Mouse (Mus musculus): ENCODE measurements around the gene Snx17. TPM values are rescaled to one million over a fixed set of nuclear protein-coding genes. Genes with fewer than 3 reads are reported as not detected.
"Not testable (repeated sequence)": the region's sequence is repeated elsewhere in the genome, so short reads cannot be mapped to it uniquely, and the experiment has no call there.

The Snx17 gene
- polyA plus RNA-seq, 1 experiment from 2014 or later, result 143 TPM

GRCm38 (mm10) chr5:31199321-31199892 lies 6.4 kb downstream of the Snx17 start:
- peaks cover 27% of the 10 kb centered on the region for H3K4me1 ChIP-seq
- ATAC-seq (replicated peaks), result no peak
- H3K4me2 ChIP-seq (replicated peaks), result no peak overlapping the region
- H3K36me3 ChIP-seq, result peaks cover 81% of the 10 kb centered on the region
- no peak overlapping the region for H3K27ac ChIP-seq (replicated peaks)
- no peak overlapping the region for H3K9ac ChIP-seq (replicated peaks)
- H3K9me3 ChIP-seq, result 0 out of 2 replicates have a peak, but pooled peaks cover 5% of the 10 kb centered on the region
- no peaks in the 10 kb centered on the region for H3K27me3 ChIP-seq
- WGBS, result 89% methylated on average over 19 of the region's 19 CpGs
- H3K4me3 ChIP-seq, result no peak overlapping the region

- H3K4me3 ChIP-seq, result peak overlapping the region; percentile 99; the same call in 1 of the 2 replicates
- H3K9me3 ChIP-seq, result 0 out of 2 replicates have a peak, but pooled peaks cover 5% of the 10 kb centered on the region
- peaks cover 81% of the 10 kb centered on the region for H3K36me3 ChIP-seq
- ATAC-seq (replicated peaks), result no peak
- H3K27ac ChIP-seq (replicated peaks), result no peak overlapping the region
- no peak overlapping the region for H3K4me2 ChIP-seq (replicated peaks)
- WGBS, result 85% methylated on average over 9 of the region's 9 CpGs
- no peak overlapping the region for H3K9ac ChIP-seq (replicated peaks)
- peaks cover 22% of the 10 kb centered on the region for H3K4me1 ChIP-seq
- H3K27me3 ChIP-seq, result no peaks in the 10 kb centered on the region
Observed at GRCm38 (mm10) chr5:31199893-31200292, 6.9 kb downstream of the Snx17 start.

- H3K4me3 ChIP-seq, result peak overlapping the region; percentile 99
- no peak for ATAC-seq (replicated peaks)
- peaks cover 81% of the 10 kb centered on the region for H3K36me3 ChIP-seq
- WGBS, result 91% methylated on average over 27 of the region's 27 CpGs
- H3K9ac ChIP-seq (replicated peaks), result no peak overlapping the region
- H3K27me3 ChIP-seq, result no peaks in the 10 kb centered on the region
- H3K9me3 ChIP-seq, result 0 out of 2 replicates have a peak, but pooled peaks cover 5% of the 10 kb centered on the region
- H3K4me1 ChIP-seq, result peaks cover 22% of the 10 kb centered on the region
- no peak overlapping the region for H3K4me2 ChIP-seq (replicated peaks)
- no peak overlapping the region for H3K27ac ChIP-seq (replicated peaks)
Observed at GRCm38 (mm10) chr5:31200327-31200768, 7.3 kb downstream of the Snx17 start.

DNA sequence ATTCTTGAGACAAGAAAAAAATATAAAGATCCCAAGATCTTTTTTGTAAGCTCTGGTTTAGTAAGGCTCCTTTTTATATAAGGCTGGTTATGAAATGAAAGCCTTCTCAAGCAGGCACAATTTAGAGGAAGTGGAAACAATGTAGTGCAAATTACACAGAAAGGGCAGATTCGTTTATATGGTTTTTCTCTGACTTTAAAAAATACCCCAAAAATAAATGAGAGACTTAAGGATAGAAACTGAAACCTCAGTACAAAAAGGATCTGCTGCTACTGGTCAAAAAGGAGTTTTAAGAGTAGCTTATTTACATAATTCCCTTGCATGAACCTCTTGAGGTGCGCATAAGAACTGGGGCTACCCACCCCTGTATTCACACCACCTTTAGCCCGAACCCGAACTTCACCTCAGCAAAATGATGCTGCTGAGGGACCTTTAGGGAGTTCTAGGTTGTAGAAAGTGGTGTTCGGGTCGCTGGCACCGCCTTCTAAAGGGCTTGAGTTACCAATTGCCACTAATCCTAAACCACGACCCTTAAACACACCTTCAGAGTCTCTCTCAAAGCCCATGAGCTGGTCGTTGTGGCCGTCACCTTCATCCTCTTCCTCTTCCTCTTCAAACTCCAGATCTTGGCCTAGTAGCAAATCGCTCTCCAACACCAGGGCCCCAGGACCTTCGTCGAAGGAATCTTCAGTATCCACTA lies 8.2 kb downstream of the Snx17 start:
- Histone ChIP-seq H3K27me3 (no peaks in the 10 kb centered on the region), H3K9ac (replicated peaks) (peak overlapping the region; percentile 98), H3K4me3 (peak overlapping the region; percentile 99), H3K36me3 (peaks cover 80% of the 10 kb centered on the region), H3K4me1 (peaks cover 22% of the 10 kb centered on the region), H3K27ac (replicated peaks) (peak overlapping the region; percentile 87), H3K9me3 (0 out of 2 replicates have a peak, but pooled peaks cover 5% of the 10 kb centered on the region), H3K4me2 (replicated peaks) (peak overlapping the region; percentile 89)
- WGBS, result 20% methylated on average over 13 of the region's 13 CpGs
- ATAC-seq (replicated peaks), result no peak

GRCm38 (mm10) chr5:31201742-31202590 lies 8.9 kb downstream of the Snx17 start, which contains the start of gene Zfp513:
Gene Zfp513, minus strand, starts transcription at chr5:31202303.
- Histone ChIP-seq H3K27me3 (no peaks in the 10 kb centered on the region), H3K9me3 (0 out of 2 replicates have a peak, but pooled peaks cover 5% of the 10 kb centered on the region), H3K27ac (replicated peaks) (peak within 1 kb of the TSS; percentile 87), H3K9ac (replicated peaks) (peak within 1 kb of the TSS; percentile 98), H3K4me2 (replicated peaks) (peak within 1 kb of the TSS; percentile 89), H3K4me1 (peaks cover 22% of the 10 kb centered on the region), H3K4me3 (peak within 1 kb of the TSS; percentile 99), H3K36me3 (peaks cover 78% of the 10 kb centered on the region)
- peak; percentile 97 for ATAC-seq (replicated peaks)
- WGBS, result under 1% methylated on average over 53 of the region's 53 CpGs

- peak overlapping the region; percentile 49; the same call in 1 of the 2 replicates for H3K9ac ChIP-seq (replicated peaks)
- 0 out of 2 replicates have a peak, but pooled peaks cover 5% of the 10 kb centered on the region for H3K9me3 ChIP-seq
- peak overlapping the region; percentile 99 for H3K4me3 ChIP-seq
- peak overlapping the region; percentile 69 for H3K4me2 ChIP-seq (replicated peaks)
- ATAC-seq (replicated peaks), result no peak
- H3K4me1 ChIP-seq, result peaks cover 22% of the 10 kb centered on the region
- peaks cover 78% of the 10 kb centered on the region for H3K36me3 ChIP-seq
- peak overlapping the region; percentile 87 for H3K27ac ChIP-seq (replicated peaks)
- no peaks in the 10 kb centered on the region for H3K27me3 ChIP-seq
- WGBS, result 87% methylated on average over 7 of the region's 7 CpGs
Observed at GRCm38 (mm10) chr5:31202933-31203332, 9.9 kb downstream of the Snx17 start.

DNA sequence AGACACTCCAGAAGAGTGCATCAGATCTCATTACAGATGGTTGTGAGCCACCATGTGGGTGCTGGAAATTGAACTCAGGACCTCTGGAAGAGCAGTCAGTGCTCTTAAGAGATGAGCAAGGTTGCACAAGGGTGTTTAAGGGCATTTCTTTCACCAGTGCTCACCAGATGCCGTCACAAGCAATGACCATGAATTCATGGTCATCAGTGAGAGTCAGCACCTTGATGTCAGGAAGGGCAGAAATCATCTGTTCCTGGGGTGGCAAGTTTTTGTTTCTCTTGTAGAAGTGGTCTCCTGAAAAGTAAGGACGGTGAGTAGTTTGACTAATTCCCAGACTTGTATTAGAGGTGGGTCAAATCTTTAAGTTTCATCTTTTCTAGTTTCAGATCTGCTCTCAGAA lies 10.8 kb downstream of the Snx17 start:
- peaks cover 22% of the 10 kb centered on the region for H3K4me1 ChIP-seq
- H3K4me3 ChIP-seq, result no peak overlapping the region
- H3K27ac ChIP-seq (replicated peaks), result no peak overlapping the region
- no peak overlapping the region for H3K4me2 ChIP-seq (replicated peaks)
- 85% methylated on average over 2 of the region's 2 CpGs for WGBS
- H3K9ac ChIP-seq (replicated peaks), result no peak overlapping the region
- no peaks in the 10 kb centered on the region for H3K27me3 ChIP-seq
- 0 out of 2 replicates have a peak, but pooled peaks cover 5% of the 10 kb centered on the region for H3K9me3 ChIP-seq
- H3K36me3 ChIP-seq, result peaks cover 69% of the 10 kb centered on the region
- ATAC-seq (replicated peaks), result no peak

DNA sequence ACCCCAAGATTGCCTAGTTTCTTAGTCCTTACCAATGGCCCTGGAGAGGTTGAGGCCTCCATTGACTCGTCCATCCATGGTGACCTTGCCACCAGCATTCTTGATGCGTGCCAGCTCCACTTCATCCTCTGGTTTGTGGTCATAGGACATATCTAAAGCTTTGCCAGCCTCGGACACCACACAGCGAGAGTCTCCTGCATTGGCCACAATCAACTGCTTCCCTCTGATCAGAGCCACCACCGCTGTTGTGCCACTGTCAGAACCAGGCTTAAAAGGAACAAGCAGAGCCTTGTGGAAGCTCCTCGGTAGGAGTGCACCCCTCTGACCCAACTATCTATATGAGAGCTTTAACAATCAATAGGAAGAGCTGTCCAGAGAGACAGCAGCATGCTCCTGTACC lies 11.4 kb downstream of the Snx17 start:
- peaks cover 64% of the 10 kb centered on the region for H3K36me3 ChIP-seq
- H3K4me3 ChIP-seq, result no peak overlapping the region
- 94% methylated on average over 6 of the region's 6 CpGs for WGBS
- 0 out of 2 replicates have a peak, but pooled peaks cover 5% of the 10 kb centered on the region for H3K9me3 ChIP-seq
- no peak overlapping the region for H3K27ac ChIP-seq (replicated peaks)
- no peaks in the 10 kb centered on the region for H3K27me3 ChIP-seq
- H3K4me2 ChIP-seq (replicated peaks), result no peak overlapping the region
- H3K9ac ChIP-seq (replicated peaks), result no peak overlapping the region
- ATAC-seq (replicated peaks), result no peak
- H3K4me1 ChIP-seq, result peaks cover 22% of the 10 kb centered on the region

GRCm38 (mm10) chr5:31216554-31216953 lies 23.5 kb downstream of the Snx17 start:
- not testable (repeated sequence) for H3K9ac ChIP-seq (replicated peaks); H3K36me3 ChIP-seq; ATAC-seq (replicated peaks); H3K27me3 ChIP-seq; H3K4me3 ChIP-seq; H3K9me3 ChIP-seq; H3K27ac ChIP-seq (replicated peaks); H3K4me2 ChIP-seq (replicated peaks)
- WGBS, result 89% methylated on average over 6 of the region's 6 CpGs
- peaks cover 18% of the 10 kb centered on the region for H3K4me1 ChIP-seq

GRCm38 (mm10) chr5:31218294-31218693 lies 25.3 kb downstream of the Snx17 start:
- Histone ChIP-seq H3K9me3 (no peaks in the 10 kb centered on the region), H3K9ac (replicated peaks) (no peak overlapping the region), H3K27me3 (no peaks in the 10 kb centered on the region), H3K4me1 (peaks cover 21% of the 10 kb centered on the region), H3K4me2 (replicated peaks) (no peak overlapping the region), H3K4me3 (no peak overlapping the region), H3K36me3 (no peaks in the 10 kb centered on the region), H3K27ac (replicated peaks) (no peak overlapping the region)
- no peak for ATAC-seq (replicated peaks)
- WGBS, result 73% methylated on average over 7 of the region's 7 CpGs

DNA sequence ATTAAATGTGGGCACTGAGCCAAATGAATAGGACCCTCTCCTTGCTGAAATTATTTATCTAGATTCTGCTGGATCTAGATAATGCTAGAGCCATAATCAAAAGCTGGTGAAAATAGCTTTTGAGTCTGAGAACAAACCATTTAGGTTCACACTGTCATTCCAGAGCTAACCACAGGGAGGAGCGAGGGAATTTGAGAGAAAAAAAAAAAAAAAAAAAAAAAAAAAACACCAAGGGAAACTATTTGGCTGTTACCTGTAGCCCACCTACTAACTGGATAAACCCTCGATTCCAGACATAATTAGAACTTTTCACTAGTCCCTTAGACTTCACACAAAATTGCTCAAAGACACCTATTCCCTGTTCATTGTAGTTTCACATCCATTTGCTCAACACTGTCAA lies 26.0 kb downstream of the Snx17 start:
- Histone ChIP-seq H3K4me1 (peaks cover 21% of the 10 kb centered on the region), H3K9me3 (no peaks in the 10 kb centered on the region), H3K36me3 (no peaks in the 10 kb centered on the region), H3K4me2 (replicated peaks) (peak overlapping the region; percentile 84), H3K27ac (replicated peaks) (no peak overlapping the region), H3K27me3 (no peaks in the 10 kb centered on the region), H3K4me3 (peak overlapping the region; percentile 89), H3K9ac (replicated peaks) (0 out of 2 replicates have a peak overlapping the region, but pooled peaks have one; percentile 24)
- no peak for ATAC-seq (replicated peaks)
- 2% methylated on average over 2 of the region's 2 CpGs for WGBS

Data from forebrain, embryonic 15.5 days (tissue).